Mouse (Mus musculus): Measurements from ENCODE around the gene Tlr5. TPM values are rescaled to one million over a fixed set of nuclear protein-coding genes. Genes with fewer than 3 reads are reported as not detected.

The Tlr5 gene
- total RNA-seq (2023), result 10 to 100 TPM; 16.1 to 17.2 TPM

DNA sequence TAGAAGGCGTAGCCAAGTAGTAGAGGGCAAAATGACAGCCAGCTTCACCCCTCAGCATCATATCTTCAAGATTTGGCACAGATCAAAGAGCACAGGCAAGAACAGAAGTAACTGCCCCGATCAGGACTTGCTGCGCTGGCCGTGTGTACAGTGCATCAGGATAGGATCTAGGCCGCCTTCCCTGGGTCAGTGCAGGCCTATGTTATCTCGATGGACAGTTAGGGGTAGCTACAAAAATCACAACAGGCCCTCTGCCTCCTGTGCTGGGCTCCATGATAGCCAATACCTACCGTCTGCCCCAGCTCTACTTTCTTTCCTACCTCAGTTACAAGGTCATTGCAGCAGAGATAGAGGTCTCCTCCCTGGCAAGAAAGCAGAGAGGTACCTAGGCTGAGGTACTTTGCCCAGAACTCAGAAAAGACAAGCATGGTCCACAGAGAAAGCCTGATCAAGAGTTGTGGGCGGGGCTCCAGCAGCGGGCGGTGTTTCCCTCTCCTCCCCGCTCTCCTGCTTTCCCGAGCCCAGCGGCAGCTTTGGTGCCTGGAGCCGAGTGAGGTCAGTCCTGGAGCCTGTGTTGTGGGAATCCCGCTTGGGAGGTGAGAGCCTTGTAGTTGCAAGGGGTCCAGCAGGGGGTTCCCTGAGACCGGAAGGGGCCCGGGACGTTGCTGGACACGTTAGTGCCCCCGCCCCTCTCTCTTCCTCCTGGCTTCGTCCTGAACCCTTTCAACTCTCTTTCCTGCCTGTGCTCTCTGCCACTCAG lies at the start of gene Tlr5:
Gene Tlr5, plus strand, starts transcription at position 502 of the 760 bp plus-strand sequence.

Other genes with a start within 250 kb of the Tlr5 start
- gene Ccdc185, start 205.6 kb upstream of the Tlr5 start, total RNA-seq (2023), result not detected
- not detected for gene Susd4, start 190.9 kb upstream of the Tlr5 start, total RNA-seq (2023)